Mouse (Mus musculus) myocyte (in vitro differentiated cells): ENCODE data around the gene Otop1. TPM values are rescaled to one million over a fixed set of nuclear protein-coding genes. Genes with fewer than 3 reads are reported as not detected.

Source experiments
- H3K27me3 ChIP-seq: one replicate; pipeline ENCODE4 v1.6.1; 2011; ENCODE audit not compliant: control insufficient read depth, insufficient read depth, insufficient read length
- H3K36me3 ChIP-seq: one replicate; pipeline ENCODE4 v1.6.1; 2011; ENCODE audit not compliant: control insufficient read depth, insufficient read depth
- H3K4me2 ChIP-seq: one replicate; pipeline ENCODE4 v1.6.1; 2011; ENCODE audit warnings: low read depth, control low read depth
- H3K4me3 ChIP-seq: one replicate; pipeline ENCODE4 v1.5.1; 2011; ENCODE audit warnings: mild to moderate bottlenecking, control low read depth, moderate library complexity
- H3K79me2 ChIP-seq: one replicate; pipeline ENCODE4 v1.6.1; 2011; ENCODE audit not compliant: control insufficient read depth, insufficient read depth
- H3ac ChIP-seq: one replicate; pipeline ENCODE4 v1.6.1; 2011; ENCODE audit not compliant: control insufficient read depth, insufficient read length
- CEBPB ChIP-seq: IDR thresholded peaks from 2 replicates; pipeline ENCODE4 v1.6.1; 2011; ENCODE audit warnings: mild to moderate bottlenecking, moderate library complexity; ENCODE audit not compliant: poor library complexity, insufficient read depth, severe bottlenecking
- E2F4 ChIP-seq: IDR thresholded peaks from one replicate; pipeline ENCODE4 v1.6.1; 2011; ENCODE audit warnings: mild to moderate bottlenecking, control low read depth, moderate library complexity; ENCODE audit not compliant: insufficient read depth
- MAX ChIP-seq: IDR thresholded peaks from one replicate; pipeline ENCODE4 v1.6.1; 2011; ENCODE audit warnings: low read depth, mild to moderate bottlenecking, control low read depth
- MYOD1 ChIP-seq, 3 experiments: IDR thresholded peaks; one replicate each; pipeline ENCODE4 v1.6.1; 2011; ENCODE audit warnings: control low read depth in 2 of 3, low read depth in 2 of 3, mild to moderate bottlenecking in 2 of 3, moderate library complexity in 1 of 3; ENCODE audit not compliant: insufficient read length in 2 of 3, control insufficient read depth in 1 of 3
- MYOG ChIP-seq, 3 experiments: IDR thresholded peaks; one replicate each; pipeline ENCODE4 v1.6.1; 2011; ENCODE audit warnings: control low read depth in 2 of 3, low read depth in 2 of 3, mild to moderate bottlenecking in 2 of 3; ENCODE audit not compliant: insufficient read length in 2 of 3, control insufficient read depth in 1 of 3, insufficient read depth in 1 of 3
- POLR2A ChIP-seq: IDR thresholded peaks from one replicate; pipeline ENCODE4 v1.6.1; 2011; ENCODE audit warnings: low read depth, mild to moderate bottlenecking, control low read depth, moderate library complexity; ENCODE audit not compliant: insufficient read length
- POLR2AphosphoS2 ChIP-seq: IDR thresholded peaks from one replicate; pipeline ENCODE4 v1.6.1; 2011; ENCODE audit warnings: low read depth, control low read depth; ENCODE audit not compliant: insufficient read length
- REST ChIP-seq: IDR thresholded peaks from one replicate; pipeline ENCODE4 v1.6.1; 2011; ENCODE audit warnings: mild to moderate bottlenecking, control low read depth, moderate library complexity; ENCODE audit not compliant: insufficient read depth, insufficient read length
- SRF ChIP-seq: IDR thresholded peaks from one replicate; pipeline ENCODE4 v1.6.1; 2011; ENCODE audit warnings: low read depth; ENCODE audit not compliant: control insufficient read depth, insufficient read length
- TCF12 ChIP-seq: IDR thresholded peaks from one replicate; pipeline ENCODE4 v1.6.1; 2011; ENCODE audit warnings: mild to moderate bottlenecking, control low read depth; ENCODE audit not compliant: poor library complexity, insufficient read depth, severe bottlenecking
- TCF3 ChIP-seq: IDR thresholded peaks from one replicate; pipeline ENCODE4 v1.6.1; 2011; ENCODE audit warnings: low read depth, control low read depth; ENCODE audit not compliant: insufficient read length
- USF1 ChIP-seq: IDR thresholded peaks from one replicate; pipeline ENCODE4 v1.6.1; 2011; ENCODE audit warnings: low read depth, mild to moderate bottlenecking, control low read depth, moderate library complexity
- polyA plus RNA-seq: library from polyadenylated mRNA; unstranded; fragments of >200 nt; fragmentation: generic; extraction: Trizol; gene quantifications from one replicate; pipeline ENCODE4 v1.2.1, GENCODE M21; 2012; ENCODE audit warnings: missing spikeins

The Otop1 gene
- polyA plus RNA-seq, 1 experiment, result 0.10 TPM

DNA sequence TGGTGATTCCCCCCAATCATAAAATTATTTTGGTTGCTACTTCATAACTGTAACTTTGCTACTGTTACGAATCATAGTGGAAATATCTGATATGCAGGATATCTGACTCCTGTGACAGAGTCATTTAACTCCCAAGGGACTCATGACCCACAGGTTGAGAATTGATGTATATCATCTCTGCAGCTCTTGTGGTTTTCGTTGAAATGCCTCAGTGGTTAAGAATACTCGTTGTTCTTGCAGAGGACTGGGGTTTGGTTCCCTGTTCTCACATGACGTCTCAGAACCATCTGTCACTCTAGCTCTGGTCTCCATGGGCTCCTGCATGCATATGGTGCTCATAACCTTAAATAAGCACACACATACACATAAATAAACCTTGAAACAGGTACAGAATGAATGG lies 57.6 kb downstream of the Otop1 start:
- Histone ChIP-seq H3ac (no peak overlapping the region), H3K4me2 (no peak overlapping the region), H3K36me3 (no peaks in the 10 kb centered on the region), H3K79me2 (no peaks in the 10 kb centered on the region), H3K4me3 (no peak overlapping the region), H3K27me3 (no peaks in the 10 kb centered on the region)
- TF ChIP-seq REST, result no peak
- no peak for TF ChIP-seq SRF
- TF ChIP-seq MYOD1 (IDR thresholded peaks at IDR 0.05; ENCODE audit: control insufficient read depth in 1 of 3, insufficient read length in 2 of 3, low read depth in 2 of 3), result no peak
- no peak for TF ChIP-seq TCF12
- TF ChIP-seq MYOG (IDR thresholded peaks at IDR 0.05; ENCODE audit: control insufficient read depth in 1 of 3, insufficient read depth in 1 of 3, insufficient read length in 2 of 3, low read depth in 2 of 3), result no peak
- TF ChIP-seq E2F4, result no peak
- TF ChIP-seq USF1, result no peak
- TF ChIP-seq POLR2AphosphoS2, result no peak
- no peak for TF ChIP-seq TCF3
- TF ChIP-seq CEBPB, result no peak
- TF ChIP-seq POLR2A, result no peak
- TF ChIP-seq MAX, result no peak

DNA sequence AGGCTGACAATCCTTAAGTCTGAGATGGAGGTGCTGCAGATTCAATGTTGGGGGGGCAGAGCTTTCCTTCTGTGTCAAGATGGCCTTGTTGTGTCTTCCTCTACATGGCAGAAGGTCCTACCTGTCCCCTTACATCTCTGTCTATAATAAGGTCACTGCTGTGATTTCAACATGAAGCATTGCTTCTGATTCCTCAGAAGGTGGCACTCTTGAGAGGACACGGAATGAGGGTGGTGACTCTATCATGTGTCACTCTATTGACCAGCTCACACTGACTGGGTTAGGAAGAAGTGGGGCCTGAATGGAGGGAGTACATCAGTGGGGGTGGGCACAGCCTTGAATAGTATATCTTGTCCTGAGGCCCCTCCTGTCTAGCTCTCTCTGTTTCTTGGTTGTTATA lies 58.8 kb downstream of the Otop1 start:
- TF ChIP-seq MYOD1 (IDR thresholded peaks at IDR 0.05; ENCODE audit: control insufficient read depth in 1 of 3, insufficient read length in 2 of 3, low read depth in 2 of 3), result no peak
- TF ChIP-seq MYOG (IDR thresholded peaks at IDR 0.05; ENCODE audit: control insufficient read depth in 1 of 3, insufficient read depth in 1 of 3, insufficient read length in 2 of 3, low read depth in 2 of 3), result no peak
- no peak overlapping the region for H3K4me2 ChIP-seq
- no peaks in the 10 kb centered on the region for H3K36me3 ChIP-seq
- no peak overlapping the region for H3ac ChIP-seq
- H3K4me3 ChIP-seq, result no peak overlapping the region
- H3K79me2 ChIP-seq, result no peaks in the 10 kb centered on the region
- no peaks in the 10 kb centered on the region for H3K27me3 ChIP-seq

DNA sequence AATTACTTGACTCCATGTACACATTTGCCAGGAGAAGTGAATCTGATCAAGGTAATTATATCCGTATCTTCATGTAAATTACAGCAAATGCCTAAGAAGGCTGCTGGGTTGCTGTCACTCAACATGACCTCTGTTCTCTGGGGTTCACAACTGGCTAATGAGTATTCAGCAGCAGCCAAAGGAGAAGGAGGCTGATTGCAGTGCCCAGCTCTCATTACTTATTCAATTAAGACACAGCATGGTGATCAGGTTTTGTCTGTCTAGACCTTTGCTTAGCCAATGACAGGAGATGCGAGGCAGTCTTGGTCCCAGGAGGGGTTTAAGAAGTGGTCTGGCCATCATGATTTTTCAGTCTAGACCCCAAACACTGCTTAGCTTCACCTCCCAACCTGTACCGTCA lies 67.3 kb downstream of the Otop1 start:
- Histone ChIP-seq H3K4me3 (no peak overlapping the region), H3K27me3 (peaks cover 13% of the 10 kb centered on the region), H3K36me3 (no peaks in the 10 kb centered on the region), H3K79me2 (no peaks in the 10 kb centered on the region), H3ac (no peak overlapping the region), H3K4me2 (no peak overlapping the region)
- no peak for TF ChIP-seq POLR2A
- TF ChIP-seq MYOG (IDR thresholded peaks at IDR 0.05; ENCODE audit: control insufficient read depth in 1 of 3, insufficient read depth in 1 of 3, insufficient read length in 2 of 3, low read depth in 2 of 3), result no peak
- no peak for TF ChIP-seq TCF12
- TF ChIP-seq POLR2AphosphoS2, result no peak
- TF ChIP-seq TCF3, result no peak
- TF ChIP-seq MAX, result no peak
- no peak for TF ChIP-seq REST

DNA sequence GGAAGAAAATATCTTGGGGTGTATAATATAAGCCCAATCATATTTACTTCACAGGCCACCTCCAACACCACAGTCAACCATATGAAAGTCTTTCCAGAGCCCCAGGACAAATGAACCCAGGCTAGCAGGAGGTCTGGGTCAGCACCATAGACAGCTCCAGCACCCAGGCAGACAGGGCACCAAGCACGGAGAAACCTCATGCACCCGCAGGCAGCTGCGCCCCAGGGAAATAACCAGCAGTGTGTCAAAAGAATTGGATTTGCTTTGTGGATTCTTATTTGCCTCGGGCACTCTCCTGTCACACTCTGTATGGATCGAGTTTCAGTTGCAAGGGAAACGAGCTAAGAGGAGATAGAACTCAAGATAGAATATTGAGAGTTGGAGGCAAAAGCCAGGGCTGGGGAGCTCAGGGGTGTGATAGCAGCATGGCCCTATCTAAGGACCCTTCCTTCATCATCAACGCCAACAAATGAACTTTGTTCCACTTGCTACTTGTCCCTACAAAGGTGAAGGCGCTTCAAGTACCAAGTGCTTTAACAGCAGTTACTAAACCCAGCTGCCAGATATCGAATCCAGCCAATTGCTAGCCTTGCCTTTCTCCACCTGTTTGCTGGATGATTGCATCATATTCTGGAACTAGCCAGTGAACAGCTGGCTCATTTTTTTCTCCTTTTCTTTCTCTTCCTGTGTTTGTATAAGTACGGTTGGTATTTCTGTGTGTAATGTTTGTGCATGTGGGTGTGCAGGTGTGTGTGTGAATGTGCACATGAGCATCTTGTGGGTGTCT lies 71.1 kb downstream of the Otop1 start:
- Histone ChIP-seq H3K36me3 (no peaks in the 10 kb centered on the region), H3ac (no peak overlapping the region), H3K4me2 (peak overlapping the region; percentile 80), H3K4me3 (no peak overlapping the region), H3K27me3 (peaks cover 32% of the 10 kb centered on the region), H3K79me2 (no peaks in the 10 kb centered on the region)
- no peak for TF ChIP-seq POLR2A
- no peak for TF ChIP-seq E2F4
- TF ChIP-seq REST, result peak; percentile 92
- TF ChIP-seq TCF12, result peak; percentile 42
- peak; percentile 89 for TF ChIP-seq CEBPB
- no peak for TF ChIP-seq MAX
- no peak for TF ChIP-seq TCF3
- no peak for TF ChIP-seq POLR2AphosphoS2
- TF ChIP-seq SRF, result no peak
- peak; percentile 47 to 82 (median 76) for TF ChIP-seq MYOG (IDR thresholded peaks at IDR 0.05; ENCODE audit: control insufficient read depth in 1 of 3, insufficient read depth in 1 of 3, insufficient read length in 2 of 3, low read depth in 2 of 3)
- TF ChIP-seq USF1, result no peak
- peak; percentile 31 to 58 (median 40) for TF ChIP-seq MYOD1 (IDR thresholded peaks at IDR 0.05; ENCODE audit: control insufficient read depth in 1 of 3, insufficient read length in 2 of 3, low read depth in 2 of 3)

DNA sequence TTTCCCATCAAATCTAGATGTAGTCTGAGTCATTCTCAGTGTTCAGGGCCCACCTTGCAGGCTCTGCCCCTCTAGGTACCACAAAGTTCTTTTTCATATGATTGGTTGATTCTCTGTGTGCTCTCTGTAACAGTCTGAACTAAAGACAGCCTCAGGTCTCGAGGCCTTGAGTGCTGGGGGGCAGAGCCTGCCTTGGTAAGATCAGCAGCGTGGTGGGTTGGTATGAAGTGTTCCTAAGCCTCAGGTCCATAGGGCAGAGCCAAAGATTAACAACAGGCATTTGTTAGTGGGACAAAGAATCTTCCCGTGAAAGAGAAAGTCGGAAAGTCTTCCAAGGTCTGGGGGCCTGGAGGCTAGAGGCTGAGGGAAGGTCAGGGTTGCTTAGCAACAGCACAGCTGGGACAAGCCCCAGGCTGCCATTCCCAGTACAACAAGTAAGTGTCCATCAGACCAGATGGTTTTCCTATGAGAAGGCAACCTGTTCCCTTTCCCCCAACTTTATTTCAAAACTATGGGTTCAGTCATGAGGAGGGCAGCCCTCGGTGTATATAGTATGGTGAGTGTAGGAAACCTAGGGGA lies 74.7 kb downstream of the Otop1 start:
- Histone ChIP-seq H3K27me3 (peaks cover 36% of the 10 kb centered on the region), H3K36me3 (no peaks in the 10 kb centered on the region), H3K4me3 (no peak overlapping the region), H3K4me2 (no peak overlapping the region), H3K79me2 (no peaks in the 10 kb centered on the region), H3ac (no peak overlapping the region)
- TF ChIP-seq MYOG (IDR thresholded peaks at IDR 0.05; ENCODE audit: control insufficient read depth in 1 of 3, insufficient read depth in 1 of 3, insufficient read length in 2 of 3, low read depth in 2 of 3) (no peak), CEBPB (no peak), MYOD1 (IDR thresholded peaks at IDR 0.05; ENCODE audit: control insufficient read depth in 1 of 3, insufficient read length in 2 of 3, low read depth in 2 of 3) (no peak), SRF (no peak), POLR2AphosphoS2 (no peak), E2F4 (no peak), USF1 (no peak), REST (no peak), TCF3 (no peak), TCF12 (no peak), POLR2A (no peak), MAX (no peak)
